Mouse (Mus musculus): ENCODE results near the gene Cpsf7. TPM values are rescaled to one million over a fixed set of nuclear protein-coding genes. Genes with fewer than 3 reads are reported as not detected.
A peak's percentile ranks its signal among the peaks of the same experiment; 100 is the strongest.
"Not testable (repeated sequence)": the region's sequence is repeated elsewhere in the genome, so short reads cannot be mapped to it uniquely, and the experiment has no call there.

The Cpsf7 gene
- polyA plus RNA-seq, 1 experiment from 2014 or later = 47.5 TPM

DNA sequence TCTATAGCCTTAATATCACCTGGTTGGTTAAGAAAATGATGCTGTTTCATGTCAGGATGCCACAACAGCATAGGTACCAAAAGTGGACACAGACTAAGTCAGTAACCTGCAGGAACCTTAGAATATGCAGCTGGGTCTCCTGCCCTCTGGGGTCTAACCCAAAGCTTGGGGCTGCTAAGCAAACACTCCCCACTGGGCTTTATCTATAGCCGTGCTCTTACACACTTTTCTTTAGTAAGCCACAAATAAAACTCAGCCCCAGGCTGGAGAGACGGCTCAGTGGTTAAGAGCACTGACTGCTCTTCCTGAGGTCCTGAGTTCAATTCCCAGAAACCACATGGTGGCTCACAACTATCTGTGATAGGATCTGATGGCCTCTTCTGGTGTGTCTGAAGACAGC, 31.9 kb downstream of the Cpsf7 start:
- no peak for ATAC-seq (ENCODE audit: low FRiP score, low TSS enrichment)
- WGBS = 49% methylated on average over 2 of the region's 2 CpGs
- Histone ChIP-seq H3K9ac (replicated peaks; ENCODE audit: low read length) (no peak overlapping the region), H3K4me3 (ENCODE audit: low read length) (no peak overlapping the region), H3K27ac (ENCODE audit: low read length) (no peak overlapping the region), H3K27me3 (ENCODE audit: insufficient read depth, low read length) (no peaks in the 10 kb centered on the region), H3K9me3 (ENCODE audit: low read length) (no peaks in the 10 kb centered on the region), H3K4me2 (replicated peaks; ENCODE audit: low read depth, low read length) (no peak overlapping the region), H3K36me3 (ENCODE audit: insufficient read depth, low read length) (no peaks in the 10 kb centered on the region), H3K4me1 (ENCODE audit: insufficient read depth, low read length) (peaks cover 13% of the 10 kb centered on the region)

DNA sequence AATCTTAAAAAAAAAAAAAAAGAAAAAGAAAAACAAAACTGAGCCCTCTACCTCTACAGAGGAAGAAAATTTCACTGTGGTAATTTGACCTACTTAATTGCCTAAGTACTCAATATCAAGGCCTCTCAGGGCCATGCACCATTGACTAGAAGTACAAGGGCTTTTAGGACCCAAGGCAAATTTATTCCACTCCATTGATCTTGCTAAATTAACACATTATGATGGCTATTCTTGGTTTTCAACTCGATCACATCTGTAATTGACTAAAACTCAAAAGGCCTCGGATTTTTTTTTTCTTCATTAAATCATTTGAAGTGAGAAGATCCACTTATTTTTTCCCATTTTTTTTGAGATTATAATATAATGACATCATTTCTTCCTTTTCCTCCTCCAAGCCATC, 32.4 kb downstream of the Cpsf7 start:
- Histone ChIP-seq H3K36me3 (ENCODE audit: insufficient read depth, low read length) (no peaks in the 10 kb centered on the region), H3K27me3 (ENCODE audit: insufficient read depth, low read length) (no peaks in the 10 kb centered on the region), H3K4me2 (replicated peaks; ENCODE audit: low read depth, low read length) (no peak overlapping the region), H3K4me3 (ENCODE audit: low read length) (no peak overlapping the region), H3K27ac (ENCODE audit: low read length) (no peak overlapping the region), H3K9ac (replicated peaks; ENCODE audit: low read length) (no peak overlapping the region), H3K4me1 (ENCODE audit: insufficient read depth, low read length) (peaks cover 13% of the 10 kb centered on the region), H3K9me3 (ENCODE audit: low read length) (no peaks in the 10 kb centered on the region)
- no peak for ATAC-seq (ENCODE audit: low FRiP score, low TSS enrichment)
- WGBS = 45% methylated on average over 2 of the region's 2 CpGs

DNA sequence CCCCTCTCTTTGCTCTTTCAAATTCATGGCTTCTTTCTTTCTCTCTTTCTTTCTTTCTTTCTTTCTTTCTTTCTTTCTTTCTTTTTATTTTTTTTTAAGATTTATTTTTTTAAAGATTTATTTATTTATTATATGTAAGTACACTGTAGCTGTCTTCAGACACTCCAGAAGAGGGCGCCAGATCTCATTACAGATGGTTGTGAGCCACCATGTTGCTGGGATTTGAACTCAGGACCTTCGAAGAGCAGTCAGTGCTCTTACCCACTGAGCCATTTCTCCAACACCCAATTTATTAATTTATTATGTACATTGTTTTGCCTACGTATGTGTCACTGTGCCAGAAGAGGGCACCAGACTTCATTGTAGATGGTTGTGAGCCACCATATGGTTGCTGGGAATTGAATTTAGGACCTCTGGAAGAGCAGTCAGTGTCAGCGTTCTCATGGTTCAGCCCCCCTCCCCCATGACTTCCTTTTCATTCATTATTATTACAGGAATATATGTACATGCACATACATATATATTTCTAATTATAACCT, 32.8 kb downstream of the Cpsf7 start:
- H3K27me3 ChIP-seq (ENCODE audit: insufficient read depth, low read length); H3K36me3 ChIP-seq (ENCODE audit: insufficient read depth, low read length); H3K9me3 ChIP-seq (ENCODE audit: low read length); H3K27ac ChIP-seq (ENCODE audit: low read length); H3K9ac ChIP-seq (replicated peaks; ENCODE audit: low read length); H3K4me3 ChIP-seq (ENCODE audit: low read length); H3K4me2 ChIP-seq (replicated peaks; ENCODE audit: low read depth, low read length); ATAC-seq (ENCODE audit: low FRiP score, low TSS enrichment): not testable (repeated sequence)
- 76% methylated on average over 4 of the region's 4 CpGs for WGBS
- H3K4me1 ChIP-seq (ENCODE audit: insufficient read depth, low read length) = peaks cover 13% of the 10 kb centered on the region

DNA sequence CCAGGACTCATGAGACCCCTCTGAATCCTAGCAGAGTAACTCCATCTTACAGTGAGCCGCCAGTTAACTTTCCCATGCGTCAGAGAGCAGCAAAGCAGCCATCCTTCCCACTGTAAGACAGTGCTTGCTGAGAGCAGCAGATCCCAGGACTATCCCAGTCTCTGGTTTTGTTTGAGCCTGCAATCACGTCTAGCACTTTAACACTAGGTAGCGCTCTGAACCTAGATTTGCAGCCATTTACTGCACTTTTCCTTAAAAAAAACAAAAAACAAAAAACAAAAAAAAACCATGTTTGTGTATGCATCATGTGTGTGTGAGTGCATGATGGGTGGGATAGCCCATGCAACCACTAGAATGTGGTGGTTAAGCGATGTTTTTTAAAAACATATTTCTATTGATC, 35.0 kb downstream of the Cpsf7 start:
- 42% methylated on average over 5 of the region's 5 CpGs for WGBS

DNA sequence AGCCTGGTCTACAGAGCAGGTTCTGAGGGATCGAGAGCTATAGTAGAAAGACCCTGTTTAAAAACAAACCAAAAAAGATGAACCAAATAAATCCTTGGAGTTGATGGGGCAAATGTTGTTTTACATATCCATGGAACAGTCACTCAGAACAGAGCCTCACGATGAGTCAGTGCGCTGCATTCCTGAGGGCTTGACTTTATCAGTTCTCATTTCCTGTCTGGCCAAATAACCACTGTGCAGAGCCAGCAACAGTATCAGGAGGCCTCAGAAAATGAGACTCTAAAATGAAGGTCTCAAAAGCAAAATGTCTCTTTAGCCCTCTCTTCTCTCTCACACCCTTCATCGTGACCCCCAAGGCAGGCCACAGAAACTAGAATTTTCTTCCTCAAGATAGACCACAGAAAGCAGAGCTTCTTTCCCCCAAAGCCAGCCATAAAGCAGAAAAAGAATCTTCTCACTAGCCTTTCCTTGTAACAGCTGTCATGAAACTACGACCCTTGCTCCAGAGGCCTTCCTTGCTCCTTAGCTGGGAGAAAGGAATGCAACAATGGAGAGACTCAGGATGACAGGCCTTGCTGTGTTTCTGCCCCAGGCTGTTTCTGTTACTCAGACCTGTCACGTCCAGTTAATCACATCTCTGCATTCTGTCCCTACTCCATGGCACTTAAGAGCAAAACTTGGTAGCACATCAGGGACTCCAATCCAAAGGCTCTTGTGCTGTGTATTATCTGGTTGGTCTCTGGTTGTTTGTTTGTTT, 36.7 kb downstream of the Cpsf7 start:
- no peaks in the 10 kb centered on the region for H3K9me3 ChIP-seq (ENCODE audit: low read length)
- ATAC-seq (ENCODE audit: low FRiP score, low TSS enrichment) = no peak
- H3K27ac ChIP-seq (ENCODE audit: low read length) = peak overlapping the region; percentile 4; the same call in 1 of the 2 replicates

More for the DNA sequence above, 35.0 kb downstream of the Cpsf7 start:
- no peak overlapping the region for H3K4me3 ChIP-seq (ENCODE audit: low read length)
- no peaks in the 10 kb centered on the region for H3K9me3 ChIP-seq (ENCODE audit: low read length)
- no peak overlapping the region for H3K9ac ChIP-seq (replicated peaks; ENCODE audit: low read length)
- H3K4me2 ChIP-seq (replicated peaks; ENCODE audit: low read depth, low read length) = no peak overlapping the region
- peaks cover 8% of the 10 kb centered on the region for H3K4me1 ChIP-seq (ENCODE audit: insufficient read depth, low read length)
- no peak overlapping the region for H3K27ac ChIP-seq (ENCODE audit: low read length)
- no peak for ATAC-seq (ENCODE audit: low FRiP score, low TSS enrichment)
- no peaks in the 10 kb centered on the region for H3K27me3 ChIP-seq (ENCODE audit: insufficient read depth, low read length)
- H3K36me3 ChIP-seq (ENCODE audit: insufficient read depth, low read length) = no peaks in the 10 kb centered on the region

DNA sequence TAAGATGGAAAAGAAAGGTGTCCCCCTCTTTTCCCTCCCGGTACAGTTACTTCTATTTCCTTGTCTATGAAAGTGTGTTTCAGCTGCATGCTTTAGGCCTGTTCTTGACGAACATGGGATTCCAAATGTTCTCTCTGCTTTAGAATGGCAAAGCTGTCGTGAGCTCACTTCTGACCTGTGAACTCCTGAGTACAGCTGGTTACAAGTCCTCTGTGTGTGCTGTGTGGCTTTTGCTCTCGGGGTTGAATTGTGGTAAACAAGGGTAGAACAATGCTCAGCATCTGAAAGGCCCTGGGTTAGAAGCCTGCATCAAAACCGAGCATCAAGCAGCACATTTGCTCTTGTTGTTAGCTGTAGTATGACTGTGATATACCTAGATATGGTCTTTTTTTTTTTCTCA, 37.3 kb downstream of the Cpsf7 start:
- no peaks in the 10 kb centered on the region for H3K36me3 ChIP-seq (ENCODE audit: insufficient read depth, low read length)
- WGBS = 73% methylated on average over 5 of the region's 5 CpGs
- no peak overlapping the region for H3K4me2 ChIP-seq (replicated peaks; ENCODE audit: low read depth, low read length)
- H3K27ac ChIP-seq (ENCODE audit: low read length) = peak overlapping the region; percentile 4; the same call in 1 of the 2 replicates
- H3K9me3 ChIP-seq (ENCODE audit: low read length) = no peaks in the 10 kb centered on the region
- ATAC-seq (ENCODE audit: low FRiP score, low TSS enrichment) = no peak
- peaks cover 3% of the 10 kb centered on the region; the same call in 1 of the 2 replicates for H3K27me3 ChIP-seq (ENCODE audit: insufficient read depth, low read length)
- no peak overlapping the region for H3K4me3 ChIP-seq (ENCODE audit: low read length)
- no peak overlapping the region for H3K9ac ChIP-seq (replicated peaks; ENCODE audit: low read length)
- no peaks in the 10 kb centered on the region for H3K4me1 ChIP-seq (ENCODE audit: insufficient read depth, low read length)

More for the DNA sequence above, 36.7 kb downstream of the Cpsf7 start:
- no peaks in the 10 kb centered on the region for H3K36me3 ChIP-seq (ENCODE audit: insufficient read depth, low read length)
- no peak overlapping the region for H3K4me3 ChIP-seq (ENCODE audit: low read length)
- no peak overlapping the region for H3K4me2 ChIP-seq (replicated peaks; ENCODE audit: low read depth, low read length)
- no peak overlapping the region for H3K9ac ChIP-seq (replicated peaks; ENCODE audit: low read length)
- peaks cover 3% of the 10 kb centered on the region; the same call in 1 of the 2 replicates for H3K27me3 ChIP-seq (ENCODE audit: insufficient read depth, low read length)
- no peaks in the 10 kb centered on the region for H3K4me1 ChIP-seq (ENCODE audit: insufficient read depth, low read length)
- 49% methylated on average over 6 of the region's 6 CpGs for WGBS

DNA sequence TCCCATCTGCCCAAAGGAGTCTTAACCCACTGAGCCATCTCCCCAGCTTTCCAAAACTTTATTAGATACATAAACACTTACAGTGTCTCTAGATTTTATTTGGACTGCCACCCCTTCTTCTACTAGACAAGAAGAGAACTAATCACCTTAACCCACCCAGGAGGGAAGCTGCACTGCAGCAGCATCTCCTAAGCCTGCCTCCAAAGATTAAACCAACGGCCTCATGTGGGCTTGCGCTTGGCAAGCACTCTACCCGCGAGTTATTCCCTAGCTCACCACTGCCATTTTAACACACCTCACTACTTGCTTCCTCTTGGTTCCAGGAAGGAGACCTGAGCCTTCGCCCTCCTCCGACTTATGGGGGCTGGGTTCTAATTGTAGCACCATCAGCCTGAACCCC, 39.2 kb downstream of the Cpsf7 start:
- no peak overlapping the region for H3K27ac ChIP-seq (ENCODE audit: low read length)
- H3K36me3 ChIP-seq (ENCODE audit: insufficient read depth, low read length) = no peaks in the 10 kb centered on the region
- no peak overlapping the region for H3K9ac ChIP-seq (replicated peaks; ENCODE audit: low read length)
- H3K4me2 ChIP-seq (replicated peaks; ENCODE audit: low read depth, low read length) = no peak overlapping the region
- WGBS = 87% methylated on average over 6 of the region's 6 CpGs
- no peak overlapping the region for H3K4me3 ChIP-seq (ENCODE audit: low read length)
- peaks cover 3% of the 10 kb centered on the region; the same call in 1 of the 2 replicates for H3K27me3 ChIP-seq (ENCODE audit: insufficient read depth, low read length)
- no peaks in the 10 kb centered on the region for H3K9me3 ChIP-seq (ENCODE audit: low read length)
- no peaks in the 10 kb centered on the region for H3K4me1 ChIP-seq (ENCODE audit: insufficient read depth, low read length)
- no peak for ATAC-seq (ENCODE audit: low FRiP score, low TSS enrichment)

DNA sequence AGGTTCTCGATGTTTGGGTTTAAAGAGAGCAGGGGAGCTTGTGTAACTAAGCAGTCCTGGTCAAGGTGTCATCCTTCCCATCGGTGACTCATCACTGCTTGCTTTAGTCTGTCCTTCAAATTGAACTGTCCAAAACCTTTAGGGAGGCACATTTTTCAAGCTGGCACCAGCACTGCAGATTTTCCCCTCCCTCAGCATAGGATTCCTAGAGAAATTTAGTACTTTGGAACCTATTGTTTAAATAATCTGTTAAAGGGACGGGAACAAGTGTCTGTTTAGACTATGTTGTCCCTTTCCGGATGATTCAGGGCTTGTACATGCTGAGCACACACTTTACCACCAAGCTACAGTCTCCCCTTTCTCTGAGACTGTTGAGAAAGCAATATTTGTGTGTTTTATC, 40.2 kb downstream of the Cpsf7 start:
- H3K9ac ChIP-seq (replicated peaks; ENCODE audit: low read length) = no peak overlapping the region
- H3K9me3 ChIP-seq (ENCODE audit: low read length) = no peaks in the 10 kb centered on the region
- H3K4me1 ChIP-seq (ENCODE audit: insufficient read depth, low read length) = no peaks in the 10 kb centered on the region
- no peak overlapping the region for H3K27ac ChIP-seq (ENCODE audit: low read length)
- 78% methylated on average over 4 of the region's 4 CpGs for WGBS
- H3K4me3 ChIP-seq (ENCODE audit: low read length) = no peak overlapping the region
- ATAC-seq (ENCODE audit: low FRiP score, low TSS enrichment) = no peak
- peaks cover 8% of the 10 kb centered on the region for H3K36me3 ChIP-seq (ENCODE audit: insufficient read depth, low read length)
- H3K27me3 ChIP-seq (ENCODE audit: insufficient read depth, low read length) = peaks cover 3% of the 10 kb centered on the region; the same call in 1 of the 2 replicates
- no peak overlapping the region for H3K4me2 ChIP-seq (replicated peaks; ENCODE audit: low read depth, low read length)

DNA sequence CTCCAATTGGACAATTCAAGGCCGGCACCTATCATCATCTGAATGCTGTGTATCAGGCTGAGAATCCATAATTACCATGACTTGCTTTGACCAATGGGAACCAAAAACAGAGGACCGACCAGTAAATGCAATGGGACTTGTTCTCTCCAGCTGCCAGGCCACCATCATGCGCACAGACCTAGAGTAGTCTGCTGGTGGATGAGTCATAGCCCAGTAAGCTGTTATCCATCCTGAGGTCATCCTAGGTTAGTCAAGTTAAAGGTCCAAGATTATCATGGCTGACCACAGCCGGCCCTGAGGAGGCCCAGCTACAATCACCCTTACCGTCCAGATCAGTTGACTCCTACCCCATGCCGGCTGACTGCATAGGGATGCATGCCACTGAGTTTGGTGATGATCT, 44.6 kb downstream of the Cpsf7 start:
- Histone ChIP-seq H3K4me2 (replicated peaks; ENCODE audit: low read depth, low read length) (no peak overlapping the region), H3K9ac (replicated peaks; ENCODE audit: low read length) (no peak overlapping the region), H3K4me3 (ENCODE audit: low read length) (no peak overlapping the region), H3K27ac (ENCODE audit: low read length) (no peak overlapping the region), H3K9me3 (ENCODE audit: low read length) (no peaks in the 10 kb centered on the region), H3K36me3 (ENCODE audit: insufficient read depth, low read length) (peaks cover 29% of the 10 kb centered on the region), H3K27me3 (ENCODE audit: insufficient read depth, low read length) (peaks cover 3% of the 10 kb centered on the region; the same call in 1 of the 2 replicates), H3K4me1 (ENCODE audit: insufficient read depth, low read length) (no peaks in the 10 kb centered on the region)
- WGBS = 97% methylated on average over 6 of the region's 6 CpGs
- ATAC-seq (ENCODE audit: low FRiP score, low TSS enrichment) = no peak

Data from kidney, embryonic 16.5 days (tissue).